ENCODE assay signal across 14 mouse cellular contexts in genomic region chr11:36074015-36074567, GRCm38 (mm10).
A peak's percentile ranks its signal among the peaks of the same experiment; 100 is the strongest.
DNase-seq lines count a peak whose midpoint lies in the region; ATAC-seq and TF ChIP-seq lines count a peak whose summit lies in the region.
"Had no signal": no experiment of that assay in that cellular context is flagged by ENCODE, and none has a peak within 500 bp of the region (broad histone marks: within the 10 kb centered on the region; RNA-seq: fewer than 3 reads in every experiment).

No protein-coding gene starts in this region.

- H3K36me3 ChIP-seq in hindbrain, embryonic 14.5 days (replicated peaks; ENCODE audit: control insufficient read depth, insufficient read depth) = no peaks in the 10 kb centered on the region
- H3K36me3 ChIP-seq in hindbrain, embryonic 11.5 days (ENCODE audit: control insufficient read depth, insufficient read depth, low read length) = no peaks in the 10 kb centered on the region
- H3K36me3 ChIP-seq in hindbrain, postnatal 0 days (ENCODE audit: insufficient read depth, low read length) = peaks cover 4% of the 10 kb centered on the region; the same call in 1 of the 2 replicates
- H3K36me3 ChIP-seq: heart, embryonic 15.5 days; intestine, embryonic 15.5 days had no signal

- 58% methylated on average over 8 of the region's 8 CpGs for WGBS in hindbrain, embryonic 14.5 days
- WGBS in hindbrain, embryonic 11.5 days = 77% methylated on average over 8 of the region's 8 CpGs
- 36% methylated on average over 8 of the region's 8 CpGs for WGBS in hindbrain, postnatal 0 days

- no peak overlapping the region for H3K9ac ChIP-seq in hindbrain, embryonic 14.5 days
- H3K9ac ChIP-seq in hindbrain, embryonic 11.5 days (ENCODE audit: low read depth, low read length) = no peak overlapping the region
- H3K9ac ChIP-seq in hindbrain, postnatal 0 days (replicated peaks; ENCODE audit: low read length) = no peak overlapping the region
- H3K9ac ChIP-seq: heart, embryonic 15.5 days; intestine, embryonic 15.5 days had no signal

- TF ChIP-seq CTCF in hindbrain, postnatal 0 days (IDR thresholded peaks at IDR 0.05; ENCODE audit: low read depth) = no peak

- 0 out of 2 replicates have a peak overlapping the region, but pooled peaks have one; percentile 6 for H3K27ac ChIP-seq in hindbrain, embryonic 14.5 days
- H3K27ac ChIP-seq in hindbrain, embryonic 11.5 days (ENCODE audit: low read depth, low read length) = no peak overlapping the region
- H3K27ac ChIP-seq in hindbrain, postnatal 0 days = peak overlapping the region; percentile 41; the same call in 1 of the 2 replicates
- H3K27ac ChIP-seq: heart, embryonic 15.5 days; intestine, embryonic 15.5 days had no signal

- no peaks in the 10 kb centered on the region for H3K27me3 ChIP-seq in hindbrain, embryonic 14.5 days (ENCODE audit: control insufficient read depth, insufficient read depth, low read length)
- H3K27me3 ChIP-seq in hindbrain, embryonic 11.5 days (ENCODE audit: control insufficient read depth, insufficient read depth, low read length) = no peaks in the 10 kb centered on the region
- H3K27me3 ChIP-seq in hindbrain, postnatal 0 days (ENCODE audit: insufficient read depth, low read length) = no peaks in the 10 kb centered on the region
- H3K27me3 ChIP-seq: intestine, embryonic 15.5 days had no signal

- no peaks in the 10 kb centered on the region for H3K9me3 ChIP-seq in hindbrain, embryonic 14.5 days (ENCODE audit: control insufficient read depth, low read length)
- H3K9me3 ChIP-seq in hindbrain, embryonic 11.5 days (ENCODE audit: control insufficient read depth, low read length) = no peaks in the 10 kb centered on the region
- H3K9me3 ChIP-seq in hindbrain, postnatal 0 days (ENCODE audit: low read length) = no peaks in the 10 kb centered on the region
- H3K9me3 ChIP-seq: heart, embryonic 15.5 days; intestine, embryonic 15.5 days had no signal

- H3K4me1 ChIP-seq in hindbrain, embryonic 14.5 days (replicated peaks; ENCODE audit: control insufficient read depth, insufficient read depth, low read length) = peaks cover 5% of the 10 kb centered on the region
- no peaks in the 10 kb centered on the region for H3K4me1 ChIP-seq in hindbrain, embryonic 11.5 days (replicated peaks; ENCODE audit: control insufficient read depth, insufficient read depth, low read length)
- H3K4me1 ChIP-seq in hindbrain, postnatal 0 days (ENCODE audit: insufficient read depth, low read length) = peaks cover 30% of the 10 kb centered on the region
- H3K4me1 ChIP-seq: intestine, embryonic 15.5 days had no signal

- peak; percentile 71 for ATAC-seq in hindbrain, embryonic 14.5 days (ENCODE audit: low FRiP score)
- no peak for ATAC-seq in hindbrain, embryonic 11.5 days (ENCODE audit: low FRiP score)
- ATAC-seq in cerebellum, adult (ENCODE audit: insufficient number of reproducible peaks, low FRiP score, low TSS enrichment) = peak; percentile 63
- ATAC-seq in hindbrain, postnatal 0 days = peak; percentile 57; the same call in 1 of the 2 replicates
- ATAC-seq: intestine, embryonic 15.5 days; Patski had no signal

- H3K4me3 ChIP-seq in hindbrain, embryonic 14.5 days (replicated peaks; ENCODE audit: low read length) = no peak overlapping the region
- H3K4me3 ChIP-seq in hindbrain, embryonic 11.5 days (ENCODE audit: low read depth, low read length) = no peak overlapping the region
- no peak overlapping the region for H3K4me3 ChIP-seq in hindbrain, postnatal 0 days (ENCODE audit: low read length)
- H3K4me3 ChIP-seq: heart, embryonic 15.5 days; intestine, embryonic 15.5 days had no signal

- H3K4me2 ChIP-seq in hindbrain, embryonic 14.5 days (replicated peaks) = no peak overlapping the region
- no peak overlapping the region for H3K4me2 ChIP-seq in hindbrain, embryonic 11.5 days (replicated peaks; ENCODE audit: low read depth, low read length)
- no peak overlapping the region for H3K4me2 ChIP-seq in hindbrain, postnatal 0 days (ENCODE audit: low read depth, low read length)
- H3K4me2 ChIP-seq: heart, embryonic 15.5 days; intestine, embryonic 15.5 days; liver, embryonic 11.5 days had no signal

- DNase-seq in hindbrain, embryonic 14.5 days (ENCODE audit: low spot score) = peak; percentile 54
- DNase-seq in hindbrain, embryonic 11.5 days (ENCODE audit: low spot score) = no peak
- DNase-seq in cerebellum, adult 8-10 months = peak; percentile 67
- DNase-seq in hindbrain, postnatal 0 days (ENCODE audit: low spot score) = peak; percentile 87
- no peak for DNase-seq in urinary bladder, adult 18-20 months (ENCODE audit: low spot score in 2 of 2)
- DNase-seq in testis, postnatal 10 days (ENCODE audit: low spot score) = no peak
- DNase-seq: kidney, postnatal 36 days; lung, postnatal 36 days; thymus, postnatal 25 days had no signal

Comparison
In these comparisons a context has a peak if more than half of its experiments do, and no peak if none do; other contexts are left out.
1. DNase-seq: peak in hindbrain, embryonic 14.5 days (single experiment), cerebellum, adult 8-10 months (single experiment) and hindbrain, postnatal 0 days (single experiment); none in hindbrain, embryonic 11.5 days (single experiment), urinary bladder, adult 18-20 months (0 of 2) and testis, postnatal 10 days (single experiment).